Mouse (Mus musculus) heart, embryonic 14.5 days (tissue): Measurements from ENCODE around the gene Serpinb9b. TPM values are rescaled to one million over a fixed set of nuclear protein-coding genes. Genes with fewer than 3 reads are reported as not detected.

Source experiments
- ATAC-seq: fragments of 200-750 bp; cut with Nextera tagmentation; 2 replicates; pipeline ENCODE4 v1.8.0; 2017; ENCODE audit warnings: low read depth, moderate TSS enrichment; ENCODE audit not compliant: insufficient number of reproducible peaks, insufficient read depth, low FRiP score
- H3K27ac ChIP-seq, 2 experiments: fragments of 200-500 bp in 1 of 2; fragments of 300-500 bp in 1 of 2; sonication (generic) in 1 of 2; replicated peaks in 1 of 2; 2 replicates each; pipeline ENCODE4 v1.5.1; 2012 to 2014; ENCODE audit warnings: low read depth in 2 of 2, low read length in 2 of 2, control low read depth in 1 of 2, mild to moderate bottlenecking in 1 of 2, mixed read lengths in 1 of 2; ENCODE audit not compliant: control insufficient read depth in 1 of 2, insufficient read depth in 1 of 2
- H3K27me3 ChIP-seq: fragments of 300-500 bp; sonication (generic); 2 replicates; pipeline ENCODE4 v1.6.1; 2014; ENCODE audit warnings: mild to moderate bottlenecking, low read length, control low read depth; ENCODE audit not compliant: control insufficient read depth, insufficient read depth
- H3K36me3 ChIP-seq: fragments of 300-500 bp; sonication (generic); 2 replicates; pipeline ENCODE4 v1.6.1; 2014; ENCODE audit warnings: mild to moderate bottlenecking, control low read depth, low read length, mixed read lengths; ENCODE audit not compliant: control insufficient read depth, insufficient read depth
- H3K4me1 ChIP-seq, 2 experiments: fragments of 200-500 bp in 1 of 2; fragments of 300-500 bp in 1 of 2; sonication (generic) in 1 of 2; 2 replicates each; pipeline ENCODE4 v1.6.1; 2012 to 2014; ENCODE audit warnings: low read length in 2 of 2, control low read depth in 1 of 2, mixed read lengths in 1 of 2; ENCODE audit not compliant: control insufficient read depth in 2 of 2, insufficient read depth in 2 of 2
- H3K4me2 ChIP-seq: fragments of 300-500 bp; sonication (generic); 2 replicates; pipeline ENCODE4 v1.6.1; 2014; ENCODE audit warnings: mild to moderate bottlenecking, low read length
- H3K4me3 ChIP-seq, 2 experiments: fragments of 200-500 bp in 1 of 2; fragments of 300-500 bp in 1 of 2; sonication (generic) in 1 of 2; 2 replicates each; pipeline ENCODE4 v1.5.1; 2012 to 2014; ENCODE audit warnings: low read length in 2 of 2, mild to moderate bottlenecking in 2 of 2, control low read depth in 1 of 2, low read depth in 1 of 2, moderate library complexity in 1 of 2; ENCODE audit not compliant: control insufficient read depth in 1 of 2, insufficient read depth in 1 of 2
- H3K9ac ChIP-seq: fragments of 300-500 bp; sonication (generic); 2 replicates; pipeline ENCODE4 v1.6.1; 2014; ENCODE audit warnings: mild to moderate bottlenecking, low read length
- H3K9me3 ChIP-seq: fragments of 300-500 bp; sonication (generic); 2 replicates; pipeline ENCODE4 v1.6.1; 2016; ENCODE audit warnings: low read length, control low read depth; ENCODE audit not compliant: control insufficient read depth
- WGBS: fragments of 180-500 bp; shearing (Covaris S2); extraction: QIAGEN DNeasy Blood & Tissue Kit; methylation state at CpG from one replicate; pipeline ENCODE4 v1.1.7; 2014; 5-methylcytosine and 5-hydroxymethylcytosine counted together
- polyA plus RNA-seq: library from polyadenylated mRNA; unstranded; fragments of >200 nt; fragmentation: Nextera tagmentation; extraction: Ambion mirVana; gene quantifications from 2 replicates; pipeline ENCODE4 v1.2.1, GENCODE M21; 2014

Gene Serpinb9b
- polyA plus RNA-seq, 1 experiment from 2014 or later: 0.39 TPM

GRCm38 (mm10) chr13:33002950-33003349 is 24.3 kb upstream of the Serpinb9b start, which contains the start of gene Serpinb9:
Gene Serpinb9 (plus strand): TSS chr13:33003250.
- WGBS: 90% methylated on average over 3 of the region's 3 CpGs
- H3K4me3 ChIP-seq: peak within 1 kb of the TSS; percentile 34 to 35
- no peaks in the 10 kb centered on the region for H3K9me3 ChIP-seq
- ATAC-seq: no peak
- peak within 1 kb of the TSS; percentile 73 to 87 for H3K27ac ChIP-seq
- peaks cover 2 to 7% of the 10 kb centered on the region in 2 experiments for H3K4me1 ChIP-seq
- H3K4me2 ChIP-seq: peak within 1 kb of the TSS; percentile 61
- no peaks in the 10 kb centered on the region for H3K27me3 ChIP-seq
- H3K9ac ChIP-seq: peak within 1 kb of the TSS; percentile 62
- H3K36me3 ChIP-seq: no peaks in the 10 kb centered on the region

GRCm38 (mm10) chr13:33003523-33004413 is 23.4 kb upstream of the Serpinb9b start:
- Histone ChIP-seq H3K9ac (peak overlapping the region; percentile 62), H3K27ac (peak overlapping the region; percentile 73 to 87), H3K4me1 (peaks cover 2 to 7% of the 10 kb centered on the region in 2 experiments), H3K4me3 (peak overlapping the region; percentile 34 to 35), H3K4me2 (peak overlapping the region; percentile 61), H3K27me3 (no peaks in the 10 kb centered on the region), H3K36me3 (no peaks in the 10 kb centered on the region), H3K9me3 (no peaks in the 10 kb centered on the region)
- 61% methylated on average over 9 of the region's 9 CpGs for WGBS
- no peak for ATAC-seq

DNA sequence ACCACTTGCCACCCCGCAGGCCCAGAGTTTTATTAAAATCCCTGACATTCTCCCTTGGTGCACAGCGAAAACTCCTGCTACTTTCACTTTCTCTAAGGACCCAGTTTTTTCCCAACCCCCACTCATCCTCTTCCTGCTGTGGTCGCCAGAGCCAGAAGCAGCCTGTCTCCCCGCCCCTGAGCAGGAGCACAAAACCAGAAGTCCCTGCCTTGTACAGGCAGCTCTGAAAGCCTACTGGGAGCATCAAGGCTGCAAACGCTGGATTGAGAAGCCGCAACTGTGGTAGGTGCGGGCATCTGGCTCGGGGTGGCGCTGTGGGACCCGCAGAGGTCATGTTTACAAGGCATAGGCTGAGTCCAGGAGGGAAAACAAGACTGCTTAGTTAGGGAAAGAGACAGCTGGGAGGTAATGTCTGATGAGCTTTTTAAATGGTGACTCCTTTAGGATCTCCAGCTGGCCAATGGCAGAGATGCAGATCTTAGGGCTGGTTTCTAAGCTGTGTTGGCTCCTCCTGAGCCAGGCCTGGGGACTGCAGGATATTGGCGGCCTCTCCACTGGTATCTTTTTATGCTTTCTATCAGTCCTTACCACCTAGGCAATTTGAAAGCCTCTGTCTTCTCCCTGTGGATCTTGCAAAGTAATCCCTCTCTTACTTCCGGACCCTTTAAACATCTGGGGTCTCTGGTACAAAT is 22.7 kb upstream of the Serpinb9b start:
- H3K4me1 ChIP-seq: peaks cover 2 to 7% of the 10 kb centered on the region in 2 experiments
- no peaks in the 10 kb centered on the region for H3K27me3 ChIP-seq
- H3K36me3 ChIP-seq: no peaks in the 10 kb centered on the region
- peak overlapping the region; percentile 62 for H3K9ac ChIP-seq
- ATAC-seq: peak; percentile 93
- WGBS: 15% methylated on average over 12 of the region's 12 CpGs
- peak overlapping the region; percentile 73 to 87 for H3K27ac ChIP-seq
- peak overlapping the region; percentile 34 to 35 for H3K4me3 ChIP-seq
- peak overlapping the region; percentile 61 for H3K4me2 ChIP-seq
- H3K9me3 ChIP-seq: no peaks in the 10 kb centered on the region

GRCm38 (mm10) chr13:33005501-33006075 is 21.6 kb upstream of the Serpinb9b start:
- peak overlapping the region; percentile 61; the same call in 1 of the 2 replicates for H3K4me2 ChIP-seq
- no peak for ATAC-seq
- no peak overlapping the region for H3K4me3 ChIP-seq
- H3K9ac ChIP-seq: no peak overlapping the region
- H3K36me3 ChIP-seq: no peaks in the 10 kb centered on the region
- peak overlapping the region in 1 of 2 experiments; percentile 73; a peak in 1 of 4 replicates for H3K27ac ChIP-seq
- no peaks in the 10 kb centered on the region for H3K9me3 ChIP-seq
- no peaks in the 10 kb centered on the region for H3K27me3 ChIP-seq
- peaks cover 2 to 7% of the 10 kb centered on the region in 2 experiments for H3K4me1 ChIP-seq
- 74% methylated on average over 2 of the region's 2 CpGs for WGBS

DNA sequence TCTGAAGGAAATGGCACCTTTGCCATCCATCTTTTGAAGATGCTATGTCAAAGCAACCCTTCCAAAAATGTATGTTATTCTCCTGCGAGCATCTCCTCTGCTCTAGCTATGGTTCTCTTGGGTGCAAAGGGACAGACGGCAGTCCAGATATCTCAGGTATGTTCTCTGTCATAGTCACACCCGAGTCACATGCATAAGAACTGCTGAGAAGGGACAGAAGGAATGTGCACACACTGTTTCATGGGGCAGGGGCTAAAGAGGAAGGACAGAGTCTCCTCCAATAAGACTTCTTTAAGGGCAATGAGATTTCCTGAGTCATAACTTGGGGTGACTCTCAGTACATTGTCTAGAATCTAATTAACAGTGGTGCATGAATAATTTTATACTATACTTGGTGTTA is 20.7 kb upstream of the Serpinb9b start:
- Histone ChIP-seq H3K36me3 (no peaks in the 10 kb centered on the region), H3K27ac (no peak overlapping the region), H3K9me3 (no peaks in the 10 kb centered on the region), H3K4me3 (no peak overlapping the region), H3K27me3 (no peaks in the 10 kb centered on the region), H3K9ac (no peak overlapping the region), H3K4me1 (peaks cover 2 to 7% of the 10 kb centered on the region in 2 experiments), H3K4me2 (no peak overlapping the region)
- ATAC-seq: no peak
- WGBS: 63% methylated on average over 3 of the region's 3 CpGs

DNA sequence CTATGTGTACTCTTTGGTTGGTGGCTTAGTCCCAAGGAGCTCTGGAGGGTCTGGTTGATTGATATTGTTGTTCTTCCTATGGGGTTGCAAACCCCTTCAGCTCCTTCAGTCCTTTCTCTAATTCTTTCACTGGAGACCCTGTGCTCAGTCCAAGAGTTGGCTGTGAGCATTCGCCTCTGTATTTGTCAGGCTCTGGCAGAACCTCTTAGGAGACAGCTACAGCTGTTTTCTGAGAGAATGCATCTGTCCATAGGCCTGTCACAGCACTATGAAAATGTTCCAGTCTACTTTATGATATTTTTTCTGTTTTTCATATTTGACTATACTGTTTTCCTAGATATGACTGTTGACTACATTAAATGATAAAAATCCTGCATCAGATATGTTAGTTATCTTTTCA is 14.8 kb upstream of the Serpinb9b start:
- 67% methylated on average over 1 of the region's 1 CpGs for WGBS
- H3K9ac ChIP-seq: no peak overlapping the region
- ATAC-seq: no peak

GRCm38 (mm10) chr13:33013271-33013670 is 13.9 kb upstream of the Serpinb9b start:
- no peaks in the 10 kb centered on the region for H3K9me3 ChIP-seq
- H3K27me3 ChIP-seq: no peaks in the 10 kb centered on the region

More for the DNA sequence above, 14.8 kb upstream of the Serpinb9b start:
- H3K4me1 ChIP-seq: no peaks in the 10 kb centered on the region
- no peak overlapping the region for H3K4me3 ChIP-seq
- H3K36me3 ChIP-seq: peaks cover 13% of the 10 kb centered on the region; the same call in 1 of the 2 replicates
- H3K27ac ChIP-seq: no peak overlapping the region
- no peaks in the 10 kb centered on the region for H3K27me3 ChIP-seq
- no peak overlapping the region for H3K4me2 ChIP-seq
- H3K9me3 ChIP-seq: no peaks in the 10 kb centered on the region

More at GRCm38 (mm10) chr13:33013271-33013670, 13.9 kb upstream of the Serpinb9b start:
- Histone ChIP-seq H3K27ac (no peak overlapping the region), H3K36me3 (peaks cover 13% of the 10 kb centered on the region; the same call in 1 of the 2 replicates), H3K4me3 (no peak overlapping the region), H3K4me2 (no peak overlapping the region), H3K9ac (no peak overlapping the region), H3K4me1 (no peaks in the 10 kb centered on the region)
- no peak for ATAC-seq
- 55% methylated on average over 2 of the region's 2 CpGs for WGBS
